Mouse (Mus musculus): ENCODE data around the gene Rarb. TPM values are rescaled to one million over a fixed set of nuclear protein-coding genes. Genes with fewer than 3 reads are reported as not detected.

Gene Rarb
- polyA plus RNA-seq, 1 experiment: 0.19 TPM

- no peaks in the 10 kb centered on the region for H3K36me3 ChIP-seq (ENCODE audit: control insufficient read depth, insufficient read depth)
- no peak overlapping the region for H3K4me3 ChIP-seq
- H3K27me3 ChIP-seq (ENCODE audit: control insufficient read depth, insufficient read depth, insufficient read length): no peaks in the 10 kb centered on the region
- H3K79me2 ChIP-seq (ENCODE audit: control insufficient read depth, insufficient read depth): no peaks in the 10 kb centered on the region
- H3ac ChIP-seq (ENCODE audit: control insufficient read depth, insufficient read length): no peak overlapping the region
- TF ChIP-seq SRF (IDR thresholded peaks at IDR 0.05; ENCODE audit: control insufficient read depth, insufficient read length, low read depth) (no peak), TCF3 (IDR thresholded peaks at IDR 0.05; ENCODE audit: insufficient read length, low read depth) (no peak), TCF12 (IDR thresholded peaks at IDR 0.05; ENCODE audit: insufficient read depth, poor library complexity, severe bottlenecking) (no peak), USF1 (IDR thresholded peaks at IDR 0.05; ENCODE audit: low read depth) (no peak), MYOD1 (IDR thresholded peaks at IDR 0.05; ENCODE audit: control insufficient read depth in 1 of 3, insufficient read length in 2 of 3, low read depth in 2 of 3) (no peak), POLR2AphosphoS2 (IDR thresholded peaks at IDR 0.05; ENCODE audit: insufficient read length, low read depth) (no peak), MYOG (IDR thresholded peaks at IDR 0.05; ENCODE audit: control insufficient read depth in 1 of 3, insufficient read depth in 1 of 3, insufficient read length in 2 of 3, low read depth in 2 of 3) (no peak), E2F4 (IDR thresholded peaks at IDR 0.05; ENCODE audit: insufficient read depth) (no peak)
- no peak overlapping the region for H3K4me2 ChIP-seq (ENCODE audit: low read depth)
Measured at GRCm38 (mm10) chr14:16781942-16782541, 36.9 kb downstream of the Rarb start.

GRCm38 (mm10) chr14:16776723-16777381 lies 42.1 kb downstream of the Rarb start:
- TF ChIP-seq USF1 (IDR thresholded peaks at IDR 0.05; ENCODE audit: low read depth): no peak
- no peak for TF ChIP-seq POLR2A (IDR thresholded peaks at IDR 0.05; ENCODE audit: insufficient read length, low read depth)
- no peak for TF ChIP-seq MYOG (IDR thresholded peaks at IDR 0.05; ENCODE audit: control insufficient read depth in 1 of 3, insufficient read depth in 1 of 3, insufficient read length in 2 of 3, low read depth in 2 of 3)
- no peak for TF ChIP-seq POLR2AphosphoS2 (IDR thresholded peaks at IDR 0.05; ENCODE audit: insufficient read length, low read depth)
- no peak for TF ChIP-seq E2F4 (IDR thresholded peaks at IDR 0.05; ENCODE audit: insufficient read depth)
- TF ChIP-seq TCF3 (IDR thresholded peaks at IDR 0.05; ENCODE audit: insufficient read length, low read depth): no peak
- no peak for TF ChIP-seq CEBPB (IDR thresholded peaks at IDR 0.05; ENCODE audit: insufficient read depth, poor library complexity, severe bottlenecking)
- TF ChIP-seq REST (IDR thresholded peaks at IDR 0.05; ENCODE audit: insufficient read depth, insufficient read length): no peak
- no peak for TF ChIP-seq TCF12 (IDR thresholded peaks at IDR 0.05; ENCODE audit: insufficient read depth, poor library complexity, severe bottlenecking)
- TF ChIP-seq SRF (IDR thresholded peaks at IDR 0.05; ENCODE audit: control insufficient read depth, insufficient read length, low read depth): no peak
- no peak for TF ChIP-seq MAX (IDR thresholded peaks at IDR 0.05; ENCODE audit: low read depth)
- TF ChIP-seq MYOD1 (IDR thresholded peaks at IDR 0.05; ENCODE audit: control insufficient read depth in 1 of 3, insufficient read length in 2 of 3, low read depth in 2 of 3): no peak
- Histone ChIP-seq H3K36me3 (ENCODE audit: control insufficient read depth, insufficient read depth) (no peaks in the 10 kb centered on the region), H3K27me3 (ENCODE audit: control insufficient read depth, insufficient read depth, insufficient read length) (no peaks in the 10 kb centered on the region), H3K79me2 (ENCODE audit: control insufficient read depth, insufficient read depth) (no peaks in the 10 kb centered on the region), H3K4me2 (ENCODE audit: low read depth) (no peak overlapping the region), H3ac (ENCODE audit: control insufficient read depth, insufficient read length) (no peak overlapping the region), H3K4me3 (no peak overlapping the region)

GRCm38 (mm10) chr14:16772927-16773326 lies 46.0 kb downstream of the Rarb start:
- H3K4me2 ChIP-seq (ENCODE audit: low read depth): no peak overlapping the region
- H3K4me3 ChIP-seq: no peak overlapping the region
- no peaks in the 10 kb centered on the region for H3K79me2 ChIP-seq (ENCODE audit: control insufficient read depth, insufficient read depth)
- no peaks in the 10 kb centered on the region for H3K36me3 ChIP-seq (ENCODE audit: control insufficient read depth, insufficient read depth)
- H3K27me3 ChIP-seq (ENCODE audit: control insufficient read depth, insufficient read depth, insufficient read length): no peaks in the 10 kb centered on the region
- H3ac ChIP-seq (ENCODE audit: control insufficient read depth, insufficient read length): no peak overlapping the region
- TF ChIP-seq POLR2AphosphoS2 (IDR thresholded peaks at IDR 0.05; ENCODE audit: insufficient read length, low read depth) (no peak), SRF (IDR thresholded peaks at IDR 0.05; ENCODE audit: control insufficient read depth, insufficient read length, low read depth) (no peak), MAX (IDR thresholded peaks at IDR 0.05; ENCODE audit: low read depth) (no peak), MYOD1 (IDR thresholded peaks at IDR 0.05; ENCODE audit: control insufficient read depth in 1 of 3, insufficient read length in 2 of 3, low read depth in 2 of 3) (no peak), TCF3 (IDR thresholded peaks at IDR 0.05; ENCODE audit: insufficient read length, low read depth) (no peak), E2F4 (IDR thresholded peaks at IDR 0.05; ENCODE audit: insufficient read depth) (no peak), CEBPB (IDR thresholded peaks at IDR 0.05; ENCODE audit: insufficient read depth, poor library complexity, severe bottlenecking) (no peak), REST (IDR thresholded peaks at IDR 0.05; ENCODE audit: insufficient read depth, insufficient read length) (no peak), TCF12 (IDR thresholded peaks at IDR 0.05; ENCODE audit: insufficient read depth, poor library complexity, severe bottlenecking) (no peak), POLR2A (IDR thresholded peaks at IDR 0.05; ENCODE audit: insufficient read length, low read depth) (no peak), USF1 (IDR thresholded peaks at IDR 0.05; ENCODE audit: low read depth) (no peak), MYOG (IDR thresholded peaks at IDR 0.05; ENCODE audit: control insufficient read depth in 1 of 3, insufficient read depth in 1 of 3, insufficient read length in 2 of 3, low read depth in 2 of 3) (no peak)

- H3K79me2 ChIP-seq (ENCODE audit: control insufficient read depth, insufficient read depth): no peaks in the 10 kb centered on the region
Measured at GRCm38 (mm10) chr14:16765891-16766290, 53.1 kb downstream of the Rarb start.

More at GRCm38 (mm10) chr14:16765891-16766290, 53.1 kb downstream of the Rarb start:
- no peak overlapping the region for H3ac ChIP-seq (ENCODE audit: control insufficient read depth, insufficient read length)
- H3K4me3 ChIP-seq: no peak overlapping the region
- H3K36me3 ChIP-seq (ENCODE audit: control insufficient read depth, insufficient read depth): no peaks in the 10 kb centered on the region
- H3K27me3 ChIP-seq (ENCODE audit: control insufficient read depth, insufficient read depth, insufficient read length): no peaks in the 10 kb centered on the region
- H3K4me2 ChIP-seq (ENCODE audit: low read depth): no peak overlapping the region
- TF ChIP-seq POLR2AphosphoS2 (IDR thresholded peaks at IDR 0.05; ENCODE audit: insufficient read length, low read depth) (no peak), TCF3 (IDR thresholded peaks at IDR 0.05; ENCODE audit: insufficient read length, low read depth) (no peak), E2F4 (IDR thresholded peaks at IDR 0.05; ENCODE audit: insufficient read depth) (no peak), CEBPB (IDR thresholded peaks at IDR 0.05; ENCODE audit: insufficient read depth, poor library complexity, severe bottlenecking) (no peak), TCF12 (IDR thresholded peaks at IDR 0.05; ENCODE audit: insufficient read depth, poor library complexity, severe bottlenecking) (no peak), REST (IDR thresholded peaks at IDR 0.05; ENCODE audit: insufficient read depth, insufficient read length) (no peak), USF1 (IDR thresholded peaks at IDR 0.05; ENCODE audit: low read depth) (no peak), MYOG (IDR thresholded peaks at IDR 0.05; ENCODE audit: control insufficient read depth in 1 of 3, insufficient read depth in 1 of 3, insufficient read length in 2 of 3, low read depth in 2 of 3) (no peak), POLR2A (IDR thresholded peaks at IDR 0.05; ENCODE audit: insufficient read length, low read depth) (no peak), MAX (IDR thresholded peaks at IDR 0.05; ENCODE audit: low read depth) (no peak), MYOD1 (IDR thresholded peaks at IDR 0.05; ENCODE audit: control insufficient read depth in 1 of 3, insufficient read length in 2 of 3, low read depth in 2 of 3) (no peak), SRF (IDR thresholded peaks at IDR 0.05; ENCODE audit: control insufficient read depth, insufficient read length, low read depth) (no peak)
